Mouse (Mus musculus): ENCODE measurements at regions not wholly inside any gene's neighbourhood (a gene's known extent, or its start where the extent isn't known, plus 50 kb on each side); places are given as distances from the start of the nearest gene placed in this dataset.

DNA sequence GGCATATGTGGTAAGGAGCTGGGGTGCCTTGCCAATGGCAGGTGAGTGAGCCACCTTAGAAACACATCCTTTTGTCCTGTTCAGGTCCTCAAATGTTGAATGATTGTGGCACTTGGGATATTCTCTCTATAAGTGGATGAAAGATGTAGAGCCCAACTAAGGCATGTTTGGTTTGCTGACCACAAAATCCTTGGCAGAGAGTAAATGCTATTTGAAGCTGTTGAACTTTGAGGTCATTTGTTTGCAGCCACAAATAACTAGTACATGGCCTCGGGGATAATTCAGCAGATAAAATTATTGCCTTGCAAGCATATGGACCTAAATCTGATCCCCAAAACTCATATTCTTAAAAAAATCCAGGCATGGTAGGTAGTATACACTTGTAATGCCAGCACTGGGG lies 281.2 kb downstream of the Cd47 start:
- TF ChIP-seq CTCF (IDR thresholded peaks at IDR 0.05; ENCODE audit: extremely low read depth, insufficient read depth, low read length) (no peak), POLR2A (IDR thresholded peaks at IDR 0.05; ENCODE audit: extremely low read depth, insufficient read depth, low read length) (no peak)

All from cortical plate, adult 2 months (tissue).